Mouse (Mus musculus): Measurements from ENCODE around the gene Znhit3. TPM values are rescaled to one million over a fixed set of nuclear protein-coding genes. Genes with fewer than 3 reads are reported as not detected.

Gene Znhit3
- polyA plus RNA-seq (2012; rRNA removed): 34.9 and 44.9 TPM in 2 replicates

DNA sequence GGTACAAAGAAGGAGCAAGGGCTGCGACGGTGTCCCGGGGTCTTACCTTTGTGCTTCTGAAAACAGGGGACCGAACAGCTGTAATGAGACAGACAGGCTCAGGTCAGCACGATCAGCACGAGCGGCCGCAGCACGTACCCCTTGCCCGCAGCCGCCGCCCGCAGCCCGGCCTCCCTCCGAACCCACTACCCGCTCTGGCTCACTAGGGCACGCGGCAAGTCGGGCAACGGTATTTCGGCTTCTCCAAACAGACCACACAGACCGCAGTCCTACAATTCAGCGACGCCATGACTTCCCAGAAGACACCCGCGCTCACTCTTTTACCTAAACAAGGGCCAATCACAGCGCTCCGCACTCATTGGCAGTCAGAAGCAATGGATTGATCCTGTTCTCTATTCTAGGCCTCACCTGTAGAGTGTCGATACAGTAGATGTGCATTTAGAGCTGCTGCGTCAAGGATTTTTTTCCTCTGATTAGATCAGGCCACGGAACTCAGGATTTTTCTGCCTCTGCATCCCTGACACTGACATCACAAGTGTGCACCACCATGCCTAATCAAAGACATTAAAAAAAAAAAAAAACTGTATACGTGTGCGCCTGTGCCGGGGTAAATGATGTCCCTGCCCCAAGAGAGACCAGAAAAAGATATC, at the start of gene Znhit3:
Znhit3 (minus strand) TSS at position 314 of the 650 bp plus-strand sequence.
- DNase-seq (ENCODE audit: low read depth): peak; percentile 98

DNA sequence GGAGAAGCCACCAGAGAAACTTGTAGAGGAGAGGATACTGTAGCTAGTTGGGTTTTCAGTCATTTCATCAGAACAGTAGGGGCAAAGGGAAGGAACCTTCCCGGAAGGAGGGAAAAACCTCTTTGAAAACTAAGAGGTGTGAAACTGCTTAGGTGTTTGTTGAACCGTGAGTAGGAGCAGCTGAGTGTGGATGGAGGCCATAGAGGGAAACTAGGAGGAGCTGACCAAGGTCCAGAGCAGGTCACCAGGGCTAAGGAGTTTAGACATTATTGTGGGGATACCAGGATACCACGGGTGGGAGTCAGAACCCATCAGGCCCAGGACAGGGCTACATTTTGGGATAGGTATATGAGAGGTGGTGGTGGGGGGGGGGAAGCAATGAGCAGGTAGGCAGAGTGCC, 47.4 kb upstream of the Znhit3 start:
- no peak for DNase-seq (ENCODE audit: low read depth)
- TF ChIP-seq CTCF (IDR thresholded peaks at IDR 0.05; ENCODE audit: borderline replicate concordance, extremely low read depth, insufficient read depth, insufficient read length) (no peak), POLR2A (IDR thresholded peaks at IDR 0.05; ENCODE audit: borderline replicate concordance, extremely low read depth, insufficient read depth, insufficient read length, poor library complexity, severe bottlenecking) (no peak)

More for the DNA sequence above, at the start of gene Znhit3:
- peak; percentile 31; the same call in 1 of the 2 replicates for TF ChIP-seq POLR2A (IDR thresholded peaks at IDR 0.05; ENCODE audit: borderline replicate concordance, extremely low read depth, insufficient read depth, insufficient read length, poor library complexity, severe bottlenecking)
- TF ChIP-seq CTCF (IDR thresholded peaks at IDR 0.05; ENCODE audit: borderline replicate concordance, extremely low read depth, insufficient read depth, insufficient read length): no peak

DNA sequence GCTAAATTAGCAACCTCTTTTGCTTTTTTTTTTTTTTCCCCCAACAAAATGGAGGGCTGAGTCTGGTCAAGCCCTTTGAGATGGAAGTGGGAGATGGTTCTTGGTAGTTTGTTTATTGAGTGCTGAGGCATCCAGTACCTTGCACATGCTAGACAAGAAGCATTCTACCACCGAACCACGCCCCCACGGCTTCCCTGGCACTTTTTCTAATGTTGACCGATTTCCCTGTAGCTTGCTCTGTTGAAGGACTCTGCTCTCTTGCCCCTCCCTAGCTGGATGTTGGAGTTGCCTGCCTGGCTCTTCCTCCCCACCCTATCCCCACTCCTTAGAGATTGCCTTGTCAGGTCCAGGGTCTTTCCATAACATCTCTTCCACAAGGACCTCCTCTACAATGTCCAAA, 46.4 kb upstream of the Znhit3 start:
- TF ChIP-seq CTCF (IDR thresholded peaks at IDR 0.05; ENCODE audit: borderline replicate concordance, extremely low read depth, insufficient read depth, insufficient read length) (no peak), POLR2A (IDR thresholded peaks at IDR 0.05; ENCODE audit: borderline replicate concordance, extremely low read depth, insufficient read depth, insufficient read length, poor library complexity, severe bottlenecking) (no peak)
- no peak for DNase-seq (ENCODE audit: low read depth)

DNA sequence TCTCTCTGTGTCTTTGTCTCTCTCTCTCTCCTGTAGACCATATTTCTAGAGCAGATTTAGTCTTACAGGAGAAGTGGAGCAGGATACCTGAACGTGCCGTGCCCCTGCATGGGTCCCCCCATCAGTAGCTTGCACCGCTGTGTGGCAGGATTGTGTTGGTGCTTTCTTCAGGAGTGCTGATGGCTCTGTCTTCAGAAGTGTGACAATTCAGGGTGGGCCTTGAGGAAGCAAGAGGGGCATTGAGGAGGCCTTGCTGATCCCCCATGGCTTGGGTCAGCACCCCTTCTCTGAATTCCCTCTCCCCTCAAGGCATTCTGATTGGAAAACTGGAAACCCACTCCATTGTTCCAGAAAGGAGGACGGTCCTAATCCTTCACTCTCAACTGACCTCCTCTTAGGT, 45.4 kb upstream of the Znhit3 start:
- DNase-seq (ENCODE audit: low read depth): no peak
- TF ChIP-seq CTCF (IDR thresholded peaks at IDR 0.05; ENCODE audit: borderline replicate concordance, extremely low read depth, insufficient read depth, insufficient read length): no peak
- no peak for TF ChIP-seq POLR2A (IDR thresholded peaks at IDR 0.05; ENCODE audit: borderline replicate concordance, extremely low read depth, insufficient read depth, insufficient read length, poor library complexity, severe bottlenecking)

DNA sequence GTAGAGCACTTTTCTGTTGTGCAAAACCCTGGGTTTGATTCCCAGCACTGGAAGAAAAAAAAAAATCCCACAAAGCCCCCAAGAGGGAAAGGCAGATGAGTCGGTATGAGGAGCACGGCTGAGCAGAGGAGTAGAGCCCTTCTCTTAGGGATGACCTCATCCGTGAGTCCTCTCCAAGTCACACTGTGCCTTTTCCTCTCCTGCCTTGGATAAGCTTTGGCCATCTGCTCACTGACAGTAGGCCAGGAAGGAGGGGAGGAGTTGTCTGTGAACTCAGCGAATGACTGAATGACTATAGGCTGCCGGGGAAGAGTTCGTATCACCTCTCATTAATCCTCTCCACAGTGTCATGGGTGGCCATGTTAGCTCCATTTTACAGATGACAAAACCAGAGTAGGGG, 44.6 kb upstream of the Znhit3 start:
- DNase-seq (ENCODE audit: low read depth): no peak
- TF ChIP-seq POLR2A (IDR thresholded peaks at IDR 0.05; ENCODE audit: borderline replicate concordance, extremely low read depth, insufficient read depth, insufficient read length, poor library complexity, severe bottlenecking) (no peak), CTCF (IDR thresholded peaks at IDR 0.05; ENCODE audit: borderline replicate concordance, extremely low read depth, insufficient read depth, insufficient read length) (no peak)

DNA sequence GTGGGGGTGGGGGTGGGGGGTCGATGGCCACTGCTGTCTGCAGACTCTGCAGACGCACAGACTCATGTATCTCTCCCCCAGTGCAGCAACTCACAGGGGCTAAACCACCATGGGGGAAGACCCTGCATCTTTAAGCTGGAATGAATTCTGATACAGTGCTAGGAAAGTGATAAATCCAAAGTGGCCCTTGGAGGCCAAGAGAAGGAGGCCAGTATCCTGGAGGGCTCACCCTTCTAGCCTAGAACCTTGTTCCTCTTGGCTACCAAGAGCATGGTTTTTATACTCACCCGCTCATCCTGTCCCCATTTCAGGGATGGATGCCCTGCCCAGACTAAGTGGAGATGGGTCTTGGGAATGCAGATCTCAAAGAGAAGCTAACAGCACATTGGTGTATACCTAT, 44.1 kb upstream of the Znhit3 start:
- no peak for TF ChIP-seq POLR2A (IDR thresholded peaks at IDR 0.05; ENCODE audit: borderline replicate concordance, extremely low read depth, insufficient read depth, insufficient read length, poor library complexity, severe bottlenecking)
- TF ChIP-seq CTCF (IDR thresholded peaks at IDR 0.05; ENCODE audit: borderline replicate concordance, extremely low read depth, insufficient read depth, insufficient read length): no peak
- no peak for DNase-seq (ENCODE audit: low read depth)

DNA sequence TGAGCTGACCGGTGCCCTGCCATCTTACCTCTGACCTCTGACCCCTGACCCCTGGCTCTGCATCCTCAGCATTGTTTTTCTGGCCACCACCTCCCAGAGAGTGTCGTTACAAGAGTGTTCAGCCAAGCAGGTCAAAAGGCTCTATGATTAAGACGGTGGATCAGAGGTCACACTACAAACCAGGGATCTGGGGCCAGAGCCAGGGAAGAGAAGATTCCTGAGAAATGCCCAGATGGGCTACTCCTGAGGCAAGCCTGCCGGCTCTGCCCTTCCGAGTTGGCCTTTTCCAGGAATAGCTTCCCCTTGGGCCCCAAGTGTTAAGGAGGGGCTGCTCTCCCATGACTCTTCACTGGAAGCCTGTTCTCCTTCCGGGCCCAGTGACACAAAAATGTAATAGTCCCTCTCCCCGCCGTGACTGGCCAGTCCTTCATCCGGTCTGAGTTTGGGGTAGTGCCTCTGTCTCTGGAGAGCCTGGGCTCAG, 43.6 kb upstream of the Znhit3 start:
- DNase-seq (ENCODE audit: low read depth): no peak
- TF ChIP-seq CTCF (IDR thresholded peaks at IDR 0.05; ENCODE audit: borderline replicate concordance, extremely low read depth, insufficient read depth, insufficient read length) (no peak), POLR2A (IDR thresholded peaks at IDR 0.05; ENCODE audit: borderline replicate concordance, extremely low read depth, insufficient read depth, insufficient read length, poor library complexity, severe bottlenecking) (no peak)

DNA sequence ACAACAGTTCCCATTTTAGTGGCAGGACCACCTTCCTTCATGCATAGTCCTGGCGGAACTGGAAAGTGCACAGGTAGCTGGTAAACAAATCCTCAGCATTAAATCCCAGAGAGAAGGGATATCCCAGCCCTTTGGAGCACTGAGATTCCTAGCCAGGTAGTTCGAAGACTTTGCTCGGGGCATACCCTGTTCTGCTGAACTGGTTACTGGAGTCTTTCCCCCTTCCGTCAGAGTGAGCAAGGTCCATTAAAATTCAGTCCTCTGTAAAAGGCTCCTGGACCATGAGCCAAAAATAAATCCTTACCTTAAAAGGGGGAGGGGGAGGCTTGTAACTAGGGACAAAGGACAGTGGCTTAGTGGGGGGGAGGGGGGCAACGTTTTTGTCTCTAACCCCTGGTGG, 43.0 kb upstream of the Znhit3 start:
- TF ChIP-seq POLR2A (IDR thresholded peaks at IDR 0.05; ENCODE audit: borderline replicate concordance, extremely low read depth, insufficient read depth, insufficient read length, poor library complexity, severe bottlenecking) (no peak), CTCF (IDR thresholded peaks at IDR 0.05; ENCODE audit: borderline replicate concordance, extremely low read depth, insufficient read depth, insufficient read length) (no peak)
- no peak for DNase-seq (ENCODE audit: low read depth)

DNA sequence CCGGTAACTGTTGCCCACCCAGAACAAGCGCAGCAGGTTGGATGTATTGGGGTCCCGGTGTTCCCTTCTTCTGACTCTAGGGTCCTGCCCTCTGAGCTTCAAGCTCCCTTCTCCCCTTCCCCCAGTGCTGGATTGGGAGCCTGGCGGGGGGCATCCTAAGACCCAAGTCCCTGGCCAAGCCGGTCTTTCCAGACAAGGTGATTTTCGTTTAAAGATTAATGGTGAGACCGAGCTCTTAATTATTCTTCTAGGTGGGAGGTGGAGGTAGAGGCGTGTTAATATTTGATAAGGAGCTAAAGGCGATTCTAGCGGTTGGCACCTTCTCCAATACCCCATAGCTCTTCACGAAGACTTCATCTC, 42.1 kb upstream of the Znhit3 start:
- DNase-seq (ENCODE audit: low read depth): no peak
- TF ChIP-seq POLR2A (IDR thresholded peaks at IDR 0.05; ENCODE audit: borderline replicate concordance, extremely low read depth, insufficient read depth, insufficient read length, poor library complexity, severe bottlenecking) (no peak), CTCF (IDR thresholded peaks at IDR 0.05; ENCODE audit: borderline replicate concordance, extremely low read depth, insufficient read depth, insufficient read length) (no peak)

DNA sequence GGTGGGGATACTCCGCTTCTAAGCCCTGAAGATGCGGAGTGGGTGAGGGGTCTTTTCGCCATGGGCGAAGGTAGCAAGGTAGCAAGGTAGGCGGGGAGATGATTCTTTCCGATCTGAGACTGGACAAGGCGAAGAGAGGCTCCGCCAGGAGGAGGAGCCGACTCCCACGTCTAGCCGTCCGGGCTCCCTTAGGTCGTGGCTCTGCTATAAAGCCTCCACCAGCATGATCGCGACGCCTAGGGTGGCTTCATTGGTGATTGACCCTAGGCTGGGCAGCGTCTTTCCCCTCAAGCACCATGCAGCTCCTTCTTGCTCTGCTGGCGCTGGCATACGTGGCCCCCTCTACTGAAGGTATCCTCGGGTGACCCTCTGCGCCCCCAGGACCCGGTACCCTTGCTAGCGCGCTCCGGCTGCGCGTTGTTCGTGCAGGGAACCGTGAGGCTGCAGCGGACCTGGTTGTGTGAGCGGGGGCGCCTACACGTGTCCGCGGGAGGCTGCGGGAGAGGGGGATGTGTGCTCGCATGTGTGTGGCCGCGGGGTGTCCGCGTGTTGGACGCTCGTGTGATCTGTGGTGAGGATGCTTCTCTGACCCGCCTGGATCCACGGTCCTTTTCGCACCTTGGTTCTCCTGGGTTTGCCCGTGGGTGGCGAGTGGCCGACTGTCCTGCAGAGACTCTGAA, 41.6 kb upstream of the Znhit3 start, which contains the start of gene Car4:
Car4 (plus strand) TSS at position 196 of the 680 bp plus-strand sequence.
- TF ChIP-seq CTCF (IDR thresholded peaks at IDR 0.05; ENCODE audit: borderline replicate concordance, extremely low read depth, insufficient read depth, insufficient read length) (no peak), POLR2A (IDR thresholded peaks at IDR 0.05; ENCODE audit: borderline replicate concordance, extremely low read depth, insufficient read depth, insufficient read length, poor library complexity, severe bottlenecking) (no peak)
- DNase-seq (ENCODE audit: low read depth): no peak

DNA sequence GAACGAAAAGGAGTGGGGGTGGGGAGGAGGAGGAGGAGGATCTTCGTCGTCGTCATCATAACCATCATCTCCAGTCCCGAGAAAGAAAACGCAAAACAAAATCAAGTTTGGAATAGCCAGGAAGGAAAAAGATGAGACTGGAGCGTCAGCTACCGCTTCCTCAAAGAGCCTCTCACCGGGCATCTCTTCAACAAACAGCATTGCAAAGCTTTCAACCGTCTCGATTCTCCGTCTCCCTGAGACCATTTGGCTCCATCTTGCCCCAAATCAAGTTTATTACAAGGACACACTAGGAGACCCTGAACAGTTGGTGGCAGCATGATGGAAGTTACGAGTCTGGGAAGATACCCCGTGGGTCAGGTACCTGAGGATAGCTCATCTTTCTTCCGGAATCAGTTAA, 41.0 kb upstream of the Znhit3 start:
- DNase-seq (ENCODE audit: low read depth): no peak
- TF ChIP-seq POLR2A (IDR thresholded peaks at IDR 0.05; ENCODE audit: borderline replicate concordance, extremely low read depth, insufficient read depth, insufficient read length, poor library complexity, severe bottlenecking) (no peak), CTCF (IDR thresholded peaks at IDR 0.05; ENCODE audit: borderline replicate concordance, extremely low read depth, insufficient read depth, insufficient read length) (no peak)

DNA sequence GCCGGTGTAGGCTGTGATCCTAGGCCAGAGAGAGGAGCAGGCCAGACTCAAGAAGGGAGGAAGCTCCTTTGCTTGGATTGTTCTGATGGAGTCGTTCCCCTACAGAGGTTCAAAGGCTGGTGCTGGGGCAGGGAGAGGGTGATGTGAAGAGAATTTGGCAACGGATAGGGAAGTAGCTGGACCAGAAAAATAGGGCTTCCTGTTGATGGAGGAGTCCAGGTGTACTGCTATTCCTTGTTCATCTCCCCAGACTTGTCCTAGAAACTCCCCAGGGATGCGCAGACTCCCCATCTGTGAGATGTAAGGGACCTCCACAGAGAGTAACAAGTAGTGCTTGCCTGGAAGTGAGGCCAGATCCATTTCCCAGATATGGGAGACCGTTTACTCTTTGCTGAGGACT, 40.2 kb upstream of the Znhit3 start:
- TF ChIP-seq CTCF (IDR thresholded peaks at IDR 0.05; ENCODE audit: borderline replicate concordance, extremely low read depth, insufficient read depth, insufficient read length) (no peak), POLR2A (IDR thresholded peaks at IDR 0.05; ENCODE audit: borderline replicate concordance, extremely low read depth, insufficient read depth, insufficient read length, poor library complexity, severe bottlenecking) (no peak)
- DNase-seq (ENCODE audit: low read depth): no peak

Data from brain, embryonic 14.5 days (tissue).